Mouse (Mus musculus) ZHBTc4 (cell line): ENCODE data around the gene Cped1.

Source experiments
- DNase-seq: peaks from one replicate; pipeline ENCODE4 v3.0.0-alpha.2; 2011; ENCODE audit warnings: low read depth, low spot score

The Cped1 gene

GRCm38 (mm10) chr6:22290790-22291189, 305.1 kb downstream of the Cped1 start:
- no peak for DNase-seq

- peak; percentile 12 for DNase-seq
These were observed 306.3 kb downstream of the Cped1 start for GRCm38 (mm10) chr6:22292056-22292455.

- peak; percentile 42 for DNase-seq
These were observed 308.2 kb downstream of the Cped1 start for GRCm38 (mm10) chr6:22293922-22294321.

GRCm38 (mm10) chr6:22297028-22297427, 311.3 kb downstream of the Cped1 start:
- DNase-seq = no peak

DNA sequence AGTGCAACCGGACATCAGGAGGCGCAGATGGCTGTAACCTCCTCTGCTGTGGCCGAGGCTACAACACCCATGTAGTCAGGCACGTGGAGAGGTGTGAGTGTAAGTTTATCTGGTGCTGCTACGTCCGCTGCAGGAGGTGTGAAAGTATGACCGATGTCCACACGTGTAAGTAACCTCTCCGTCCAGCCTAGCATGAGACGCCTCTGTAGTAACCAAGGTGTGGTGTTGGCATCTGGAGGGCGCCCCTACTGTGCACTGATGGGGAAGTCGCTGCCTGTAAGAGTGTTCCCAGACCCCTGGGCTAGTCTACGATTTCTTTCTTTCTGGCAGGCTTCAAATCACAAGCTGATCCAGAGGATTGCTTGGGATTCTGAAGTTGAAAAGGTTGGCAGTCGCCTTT, 312.3 kb downstream of the Cped1 start:
- DNase-seq = no peak
